In genomic region chr6:17637205-17638203, GRCm38 (mm10) we compare ENCODE assay signal across 8 mouse cellular contexts. TPM values are rescaled to one million over a fixed set of nuclear protein-coding genes. Genes with fewer than 3 reads are reported as not detected.
DNase-seq lines count a peak whose midpoint lies in the region; ATAC-seq and TF ChIP-seq lines count a peak whose summit lies in the region.

No protein-coding gene starts in this region.

- H3K4me3 ChIP-seq in ES-E14 (ENCODE audit: insufficient read depth in 1 of 2, low read depth in 1 of 2, low read length in 2 of 2, poor library complexity in 1 of 2, severe bottlenecking in 1 of 2): peak overlapping the region; percentile 89 to 93
- peak overlapping the region; percentile 81 for H3K4me3 ChIP-seq in embryonic facial prominence, embryonic 15.5 days (replicated peaks)
- H3K4me3 ChIP-seq in heart, embryonic 13.5 days: peak overlapping the region; percentile 89
- H3K4me3 ChIP-seq in kidney, postnatal 0 days (replicated peaks; ENCODE audit: low read depth, low read length): peak overlapping the region; percentile 91
- peak overlapping the region; percentile 86 for H3K4me3 ChIP-seq in lung, embryonic 14.5 days (ENCODE audit: low read depth, low read length)

- H3K27me3 ChIP-seq in embryonic facial prominence, embryonic 15.5 days: no peaks in the 10 kb centered on the region
- H3K27me3 ChIP-seq in heart, embryonic 13.5 days (replicated peaks): no peaks in the 10 kb centered on the region
- no peaks in the 10 kb centered on the region for H3K27me3 ChIP-seq in kidney, postnatal 0 days (ENCODE audit: insufficient read depth, low read length)
- H3K27me3 ChIP-seq in lung, embryonic 14.5 days (ENCODE audit: insufficient read depth, low read length): no peaks in the 10 kb centered on the region

- DNase-seq in ES-E14 (ENCODE audit: low read depth, low spot score): no peak
- peak; percentile 39 to 63 for DNase-seq in adrenal gland, postnatal 36 days
- DNase-seq in kidney, postnatal 0 days (ENCODE audit: low spot score): peak; percentile 71
- DNase-seq in lung, embryonic 14.5 days: peak; percentile 64
- DNase-seq in ovary, postnatal 14 days (ENCODE audit: low spot score): peak; percentile 30

- peak overlapping the region; percentile 61 for H3K4me2 ChIP-seq in embryonic facial prominence, embryonic 15.5 days (replicated peaks)
- peak overlapping the region; percentile 85 for H3K4me2 ChIP-seq in heart, embryonic 13.5 days
- peak overlapping the region; percentile 74 for H3K4me2 ChIP-seq in kidney, postnatal 0 days (ENCODE audit: low read length)
- peak overlapping the region; percentile 62 for H3K4me2 ChIP-seq in lung, embryonic 14.5 days

- no peaks in the 10 kb centered on the region for H3K9me3 ChIP-seq in ES-E14 (ENCODE audit: control insufficient read depth, insufficient read depth, low read depth, low read length)
- no peaks in the 10 kb centered on the region for H3K9me3 ChIP-seq in embryonic facial prominence, embryonic 15.5 days (replicated peaks)
- H3K9me3 ChIP-seq in heart, embryonic 13.5 days: no peaks in the 10 kb centered on the region
- H3K9me3 ChIP-seq in kidney, postnatal 0 days (replicated peaks; ENCODE audit: low read length): no peaks in the 10 kb centered on the region
- H3K9me3 ChIP-seq in lung, embryonic 14.5 days (ENCODE audit: low read depth, low read length): no peaks in the 10 kb centered on the region

- H3K36me3 ChIP-seq in ES-E14 (ENCODE audit: control insufficient read depth, insufficient read depth, low read length, poor library complexity, severe bottlenecking): no peaks in the 10 kb centered on the region
- H3K36me3 ChIP-seq in embryonic facial prominence, embryonic 15.5 days: no peaks in the 10 kb centered on the region
- H3K36me3 ChIP-seq in heart, embryonic 13.5 days: peaks cover 4% of the 10 kb centered on the region; the same call in 1 of the 2 replicates
- no peaks in the 10 kb centered on the region for H3K36me3 ChIP-seq in kidney, postnatal 0 days (ENCODE audit: insufficient read depth, low read length)
- 0 out of 2 replicates have a peak, but pooled peaks cover 4% of the 10 kb centered on the region for H3K36me3 ChIP-seq in lung, embryonic 14.5 days (ENCODE audit: insufficient read depth)

- under 1% methylated on average over 56 of the region's 62 CpGs for WGBS in embryonic facial prominence, embryonic 15.5 days
- under 1% methylated on average over 59 of the region's 62 CpGs for WGBS in heart, embryonic 13.5 days
- WGBS in kidney, postnatal 0 days: 2% methylated on average over 49 of the region's 62 CpGs
- under 1% methylated on average over 58 of the region's 62 CpGs for WGBS in lung, embryonic 14.5 days

- in situ Hi-C loops in ES-E14 (cut with MboI; ENCODE audit: low sequenced_read_pairs in 2 of 2, unreplicated experiment in 2 of 2): no loop called here

- peak overlapping the region; percentile 80; the same call in 1 of the 2 replicates for H3K27ac ChIP-seq in ES-E14 (ENCODE audit: insufficient read depth, low read depth, low read length, poor library complexity, severe bottlenecking)
- peak overlapping the region; percentile 95 for H3K27ac ChIP-seq in embryonic facial prominence, embryonic 15.5 days (replicated peaks)
- H3K27ac ChIP-seq in heart, embryonic 13.5 days (replicated peaks): peak overlapping the region; percentile 98
- peak overlapping the region; percentile 98 for H3K27ac ChIP-seq in kidney, postnatal 0 days
- peak overlapping the region; percentile 97 for H3K27ac ChIP-seq in lung, embryonic 14.5 days (ENCODE audit: low read depth)

- TF ChIP-seq CTCF in kidney, postnatal 0 days (IDR thresholded peaks at IDR 0.05; ENCODE audit: low read depth): no peak
- no peak for TF ChIP-seq CTCF in lung, embryonic 14.5 days (IDR thresholded peaks at IDR 0.05; ENCODE audit: low read depth)

- H3K9ac ChIP-seq in ES-E14 (ENCODE audit: insufficient read depth, low read depth, low read length, poor library complexity, severe bottlenecking): peak overlapping the region; percentile 83
- H3K9ac ChIP-seq in embryonic facial prominence, embryonic 15.5 days: peak overlapping the region; percentile 89
- H3K9ac ChIP-seq in heart, embryonic 13.5 days: peak overlapping the region; percentile 99
- peak overlapping the region; percentile 99 for H3K9ac ChIP-seq in kidney, postnatal 0 days (ENCODE audit: low read depth, low read length)
- peak overlapping the region; percentile 97 for H3K9ac ChIP-seq in lung, embryonic 14.5 days

- H3K4me1 ChIP-seq in ES-E14 (ENCODE audit: control insufficient read depth in 2 of 2, insufficient read depth in 2 of 2, low read length in 2 of 2, poor library complexity in 1 of 2): peaks cover 1 to 4% of the 10 kb centered on the region in 2 experiments; a peak in 1 of 4 replicates
- H3K4me1 ChIP-seq in embryonic facial prominence, embryonic 15.5 days: 0 out of 2 replicates have a peak, but pooled peaks cover 5% of the 10 kb centered on the region
- peaks cover 27% of the 10 kb centered on the region for H3K4me1 ChIP-seq in heart, embryonic 13.5 days
- H3K4me1 ChIP-seq in kidney, postnatal 0 days (replicated peaks; ENCODE audit: insufficient read depth, low read length): 0 out of 2 replicates have a peak, but pooled peaks cover 5% of the 10 kb centered on the region
- 0 out of 2 replicates have a peak, but pooled peaks cover 9% of the 10 kb centered on the region for H3K4me1 ChIP-seq in lung, embryonic 14.5 days (ENCODE audit: insufficient read depth)

- ATAC-seq in embryonic facial prominence, embryonic 15.5 days (ENCODE audit: insufficient number of reproducible peaks, low FRiP score, low TSS enrichment, low read depth): peak; percentile 85
- ATAC-seq in heart, embryonic 13.5 days (ENCODE audit: extremely low read depth, insufficient number of reproducible peaks, low FRiP score, low TSS enrichment): peak; percentile 75
- ATAC-seq in kidney, postnatal 0 days (replicated peaks; ENCODE audit: low FRiP score, low read depth): peak; percentile 87
- ATAC-seq in lung, embryonic 14.5 days (ENCODE audit: insufficient read depth): peak; percentile 90
- no peak for ATAC-seq in monocyte, adult 5-6 weeks (replicated peaks; ENCODE audit: insufficient number of reproducible peaks, low FRiP score, low TSS enrichment, poor library complexity, severe bottlenecking)

TF ChIP-seq in ES-E14, 5 proteins besides CTCF, POLR2A, EP300 and RAD21:
- no peak for TF ChIP-seq CHD2 (IDR thresholded peaks at IDR 0.05; ENCODE audit: low read depth, low read length)
- no peak for TF ChIP-seq HCFC1 (IDR thresholded peaks at IDR 0.05; ENCODE audit: borderline replicate concordance, insufficient read depth, low read length)
- no peak for TF ChIP-seq ZNF384 (IDR thresholded peaks at IDR 0.05; ENCODE audit: low read depth, low read length)
- TF ChIP-seq MAFK (IDR thresholded peaks at IDR 0.05; ENCODE audit: insufficient read depth, low read depth, low read length): no peak

RNA-seq across cellular contexts. Expression of gene Capza2, which starts 1.5 kb away (rescaled TPM):
- total RNA-seq in ES-E14 (2012; rRNA removed): 44.6 and 73.4 TPM in 2 replicates
- 100 to 1,000 TPM; 132 to 151 TPM for total RNA-seq in adrenal gland, postnatal 36 days (2021)
- polyA plus RNA-seq in embryonic facial prominence, embryonic 15.5 days (2015; fragmentation: Nextera tagmentation; extraction: Ambion mirVana): 193 and 194 TPM in 2 replicates
- polyA plus RNA-seq in heart, embryonic 13.5 days (2015; fragmentation: Nextera tagmentation; extraction: Ambion mirVana): 198 and 210 TPM in 2 replicates
- 218 and 225 TPM in 2 replicates for polyA plus RNA-seq in kidney, postnatal 0 days (2015; fragmentation: Nextera tagmentation; extraction: Ambion mirVana)
- 247 and 255 TPM in 2 replicates for polyA plus RNA-seq in lung, embryonic 14.5 days (2014; fragmentation: Nextera tagmentation; extraction: Ambion mirVana)
- 472 to 775 TPM (median 753 TPM) in 3 replicates for total RNA-seq in monocyte, adult 5-6 weeks (2017)

RNA-seq across cellular contexts. Expression of gene St7, which starts 55.2 kb away (rescaled TPM):
- 4.0 and 4.2 TPM in 2 replicates for total RNA-seq in ES-E14 (2012; rRNA removed)
- 10 to 100 TPM; 23.9 to 30.1 TPM for total RNA-seq in adrenal gland, postnatal 36 days (2021)
- 23.4 and 29.5 TPM in 2 replicates for polyA plus RNA-seq in embryonic facial prominence, embryonic 15.5 days (2015; fragmentation: Nextera tagmentation; extraction: Ambion mirVana)
- 25.9 and 31.9 TPM in 2 replicates for polyA plus RNA-seq in heart, embryonic 13.5 days (2015; fragmentation: Nextera tagmentation; extraction: Ambion mirVana)
- 18.4 and 19.4 TPM in 2 replicates for polyA plus RNA-seq in kidney, postnatal 0 days (2015; fragmentation: Nextera tagmentation; extraction: Ambion mirVana)
- polyA plus RNA-seq in lung, embryonic 14.5 days (2014; fragmentation: Nextera tagmentation; extraction: Ambion mirVana): 44.0 and 48.7 TPM in 2 replicates
- total RNA-seq in monocyte, adult 5-6 weeks (2017): 5.4 to 24.1 TPM (median 6.7 TPM) in 3 replicates
